Mouse (Mus musculus) lung, postnatal 0 days (tissue): ENCODE measurements around the gene Ltc4s. TPM values are rescaled to one million over a fixed set of nuclear protein-coding genes. Genes with fewer than 3 reads are reported as not detected.
A peak's percentile ranks its signal among the peaks of the same experiment; 100 is the strongest.

Experiments used
- ATAC-seq: fragments of 200-750 bp; cut with Nextera tagmentation; 2 replicates; pipeline ENCODE4 v1.8.0; 2017; ENCODE audit warnings: moderate library complexity
- DNase-seq: peaks from one replicate; pipeline ENCODE4 v3.0.0-alpha.2; 2016; ENCODE audit warnings: low spot score
- H3K27ac ChIP-seq: fragments of 300-500 bp; sonication (generic); 2 replicates; pipeline ENCODE4 v1.5.1; 2014; ENCODE audit warnings: antibody characterized with exemption, mild to moderate bottlenecking, low read length, mixed read lengths
- H3K27me3 ChIP-seq: fragments of 300-500 bp; sonication (generic); replicated peaks from 2 replicates; pipeline ENCODE4 v1.6.1; 2014; ENCODE audit warnings: low read length, mixed read lengths; ENCODE audit not compliant: insufficient read depth
- H3K36me3 ChIP-seq: fragments of 300-500 bp; sonication (generic); 2 replicates; pipeline ENCODE4 v1.6.1; 2014; ENCODE audit warnings: low read length, mixed read lengths; ENCODE audit not compliant: insufficient read depth
- H3K4me1 ChIP-seq: fragments of 300-500 bp; sonication (generic); 2 replicates; pipeline ENCODE4 v1.6.1; 2014; ENCODE audit warnings: antibody characterized with exemption, low read depth, low read length, mixed read lengths; ENCODE audit not compliant: insufficient read depth
- H3K4me2 ChIP-seq: fragments of 300-500 bp; sonication (generic); replicated peaks from 2 replicates; pipeline ENCODE4 v1.6.1; 2014; ENCODE audit warnings: low read depth, mild to moderate bottlenecking, low read length, moderate library complexity, mixed read lengths
- H3K4me3 ChIP-seq: fragments of 300-500 bp; sonication (generic); 2 replicates; pipeline ENCODE4 v1.5.1; 2014; ENCODE audit warnings: low read depth, low read length
- H3K9ac ChIP-seq: fragments of 300-500 bp; sonication (generic); replicated peaks from 2 replicates; pipeline ENCODE4 v1.6.1; 2014; ENCODE audit warnings: low read depth, mild to moderate bottlenecking
- H3K9me3 ChIP-seq: fragments of 300-500 bp; sonication (generic); 2 replicates; pipeline ENCODE4 v1.6.1; 2016; ENCODE audit warnings: low read length, mixed read lengths
- CTCF ChIP-seq: IDR thresholded peaks from 2 replicates; pipeline ENCODE4 v1.5.1; 2016; ENCODE audit warnings: antibody characterized with exemption, mild to moderate bottlenecking
- EP300 ChIP-seq: IDR thresholded peaks from 2 replicates; pipeline ENCODE4 v1.6.1; 2016; ENCODE audit warnings: antibody characterized with exemption, mild to moderate bottlenecking, control low read depth
- WGBS: fragments of 180-500 bp; shearing (Covaris S2); extraction: QIAGEN DNeasy Blood & Tissue Kit; methylation state at CpG from one replicate; pipeline ENCODE4 v1.1.7; 2014; 5-methylcytosine and 5-hydroxymethylcytosine counted together
- polyA plus RNA-seq: library from polyadenylated mRNA; unstranded; fragments of >200 nt; fragmentation: Nextera tagmentation; extraction: Ambion mirVana; gene quantifications from 2 replicates; pipeline ENCODE4 v1.2.1, GENCODE M21; 2015

The Ltc4s gene
- polyA plus RNA-seq, 1 experiment from 2014 or later = 21.9 TPM

GRCm38 (mm10) chr11:50214631-50215030 is 23.8 kb downstream of the Ltc4s start:
- 88% methylated on average over 6 of the region's 6 CpGs for WGBS
- Histone ChIP-seq H3K4me1 (peaks cover 18% of the 10 kb centered on the region; the same call in 1 of the 2 replicates), H3K9me3 (no peaks in the 10 kb centered on the region), H3K36me3 (no peaks in the 10 kb centered on the region), H3K4me3 (no peak overlapping the region), H3K27me3 (no peaks in the 10 kb centered on the region), H3K4me2 (no peak overlapping the region), H3K27ac (no peak overlapping the region), H3K9ac (no peak overlapping the region)
- no peak for DNase-seq
- TF ChIP-seq EP300 (no peak), CTCF (peak; percentile 14; the same call in 1 of the 2 replicates)
- ATAC-seq = no peak

DNA sequence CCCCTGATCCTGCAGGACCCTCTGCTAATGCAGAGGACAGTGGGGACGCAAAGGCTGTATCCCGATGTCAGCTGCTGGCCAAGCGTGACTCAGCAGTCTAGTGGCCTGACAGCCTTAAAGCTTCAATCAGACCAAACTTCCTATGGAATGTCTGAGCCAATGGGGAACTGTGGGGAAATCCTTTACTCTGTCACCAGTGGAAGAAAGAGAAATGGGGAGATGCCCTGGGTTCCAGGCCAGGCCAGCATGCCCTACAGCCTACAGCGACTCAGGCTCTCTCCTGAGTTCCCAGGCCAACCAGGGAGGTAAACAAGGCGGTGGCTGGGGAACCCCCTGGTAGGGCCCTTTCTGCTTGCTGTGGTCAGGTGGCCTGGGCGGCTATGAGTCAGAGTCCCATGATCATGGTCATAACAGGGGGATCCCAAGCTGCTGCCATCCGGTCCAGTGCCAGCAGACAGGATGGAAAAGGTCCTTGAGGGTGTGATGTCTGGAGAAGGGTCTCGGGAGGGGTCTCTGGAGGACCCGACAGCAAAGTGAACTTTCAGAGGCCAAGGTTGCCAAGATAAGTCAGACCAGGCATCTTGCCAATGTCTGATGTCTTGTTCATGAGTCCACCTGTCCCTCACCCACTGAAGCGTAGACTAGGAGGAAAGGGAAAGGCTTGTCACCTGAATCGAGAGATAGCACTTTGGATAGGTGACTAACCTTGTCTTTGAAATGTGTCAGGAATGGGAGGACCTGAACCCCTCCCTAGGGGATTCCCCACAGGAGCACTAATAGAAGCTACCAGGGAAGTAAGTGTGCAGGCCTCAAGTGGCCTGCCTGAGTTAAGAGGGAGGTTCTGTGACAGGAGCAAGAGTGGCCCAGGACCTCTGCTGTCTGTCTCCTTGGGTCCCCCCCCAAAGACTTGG is 25.3 kb downstream of the Ltc4s start:
- DNase-seq (peak; percentile 91), ATAC-seq (peak; percentile 58)
- TF ChIP-seq EP300 (no peak; the same call in none of the 2 replicates), CTCF (no peak)
- WGBS = 35% methylated on average over 11 of the region's 11 CpGs
- H3K27ac ChIP-seq = peak overlapping the region; percentile 66
- H3K36me3 ChIP-seq = 0 out of 2 replicates have a peak, but pooled peaks cover 3% of the 10 kb centered on the region
- H3K9me3 ChIP-seq = no peaks in the 10 kb centered on the region
- peaks cover 25% of the 10 kb centered on the region; the same call in 1 of the 2 replicates for H3K4me1 ChIP-seq
- H3K4me3 ChIP-seq = no peak overlapping the region
- no peak overlapping the region for H3K9ac ChIP-seq
- no peaks in the 10 kb centered on the region for H3K27me3 ChIP-seq
- no peak overlapping the region for H3K4me2 ChIP-seq

GRCm38 (mm10) chr11:50212060-50212739 is 26.2 kb downstream of the Ltc4s start:
- Histone ChIP-seq H3K27ac (peak overlapping the region; percentile 66), H3K4me3 (no peak overlapping the region), H3K4me2 (no peak overlapping the region), H3K9ac (no peak overlapping the region), H3K9me3 (no peaks in the 10 kb centered on the region), H3K27me3 (no peaks in the 10 kb centered on the region), H3K4me1 (peaks cover 25% of the 10 kb centered on the region; the same call in 1 of the 2 replicates), H3K36me3 (peaks cover 10% of the 10 kb centered on the region)
- ATAC-seq (no peak), DNase-seq (no peak)
- TF ChIP-seq CTCF (no peak), EP300 (no peak)
- 64% methylated on average over 3 of the region's 3 CpGs for WGBS

DNA sequence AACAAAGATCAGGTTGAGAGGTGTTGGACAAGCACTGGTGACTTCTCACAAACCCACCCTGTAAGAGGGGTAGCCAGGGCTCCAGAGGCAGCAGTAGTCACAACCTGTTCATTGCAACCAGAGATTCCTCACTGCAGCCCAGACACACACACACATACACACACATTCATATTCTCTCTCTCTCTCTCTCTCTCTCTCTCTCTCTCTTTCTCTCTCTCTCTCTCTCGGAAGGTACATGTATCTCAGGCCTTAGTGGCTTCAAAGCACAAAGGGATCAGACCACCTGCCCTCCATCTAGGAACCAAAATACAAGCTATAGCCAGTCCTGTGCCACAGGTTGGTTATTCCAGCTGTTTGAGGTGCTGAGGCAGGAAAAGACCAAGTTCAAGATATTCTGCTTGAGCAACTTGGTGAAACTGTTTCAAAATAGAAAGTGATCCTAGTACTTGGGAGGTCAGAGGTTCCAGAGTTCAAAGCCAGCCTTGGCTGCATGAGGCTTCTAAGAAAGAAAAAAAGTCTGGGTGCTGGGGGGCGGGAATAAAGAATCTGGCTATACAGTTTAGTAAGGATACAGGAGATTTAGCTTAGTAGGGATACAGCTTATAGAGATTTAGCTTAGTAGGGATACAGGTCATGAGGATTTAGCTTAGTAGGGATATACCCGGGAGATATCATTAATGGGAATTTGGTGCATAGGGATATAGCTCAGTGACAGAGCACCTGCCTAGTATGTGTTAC is 26.9 kb downstream of the Ltc4s start:
- ATAC-seq (no peak), DNase-seq (no peak)
- Histone ChIP-seq H3K36me3 (peaks cover 17% of the 10 kb centered on the region), H3K9ac (peak overlapping the region; percentile 100; the same call in 1 of the 2 replicates), H3K27ac (peak overlapping the region; percentile 100; the same call in 1 of the 2 replicates), H3K27me3 (no peaks in the 10 kb centered on the region), H3K9me3 (no peaks in the 10 kb centered on the region), H3K4me2 (peak overlapping the region; percentile 62), H3K4me1 (peaks cover 25% of the 10 kb centered on the region; the same call in 1 of the 2 replicates), H3K4me3 (peak overlapping the region; percentile 99; the same call in 1 of the 2 replicates)
- 97% methylated on average over 3 of the region's 3 CpGs for WGBS
- TF ChIP-seq EP300 (no peak), CTCF (no peak)

DNA sequence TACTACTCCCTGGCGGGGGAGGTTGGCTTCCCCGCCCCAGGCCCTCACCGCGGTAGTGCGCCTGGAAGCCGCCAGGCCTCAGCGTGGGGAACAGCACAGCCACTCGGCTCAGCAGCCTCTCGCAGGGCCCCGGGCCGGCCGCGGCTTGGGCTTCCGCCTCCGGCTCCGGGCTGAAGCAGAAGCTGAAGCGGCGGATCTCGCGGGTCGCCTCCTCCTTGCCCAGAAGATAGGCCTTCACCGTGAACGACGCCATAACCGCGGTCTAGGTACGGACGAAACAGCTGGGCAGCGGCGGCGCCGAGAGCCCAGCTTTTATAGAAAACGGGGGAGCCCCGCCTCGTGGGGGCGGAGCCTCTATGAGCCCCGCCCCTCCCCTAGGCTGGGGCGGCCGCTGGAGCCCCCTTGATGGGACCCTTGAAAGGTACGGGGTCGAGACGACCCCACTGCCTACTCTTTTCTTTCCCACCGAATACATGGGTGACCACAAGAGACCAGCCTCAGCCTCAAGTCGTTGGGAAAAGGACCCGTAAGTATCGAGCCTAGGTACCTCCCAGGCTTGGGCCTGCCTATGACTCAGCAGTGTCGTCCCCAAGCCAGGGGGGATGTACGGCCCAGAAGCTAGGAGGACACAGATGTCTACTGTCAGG is 27.8 kb downstream of the Ltc4s start, which contains the start of the genes Sqstm1 and Mgat4b:
Gene Sqstm1 (minus strand): TSS at position 323 of the 647 bp plus-strand sequence.
Gene Mgat4b (plus strand): TSS at position 386 of the 647 bp plus-strand sequence.
- ATAC-seq (peak; percentile 60), DNase-seq (peak; percentile 83)
- Histone ChIP-seq H3K27me3 (no peaks in the 10 kb centered on the region), H3K27ac (peak within 1 kb of the TSS; percentile 100), H3K36me3 (peaks cover 25% of the 10 kb centered on the region), H3K4me3 (peak within 1 kb of the TSS; percentile 99), H3K4me1 (peaks cover 22% of the 10 kb centered on the region; the same call in 1 of the 2 replicates), H3K4me2 (peak within 1 kb of the TSS; percentile 62), H3K9me3 (no peaks in the 10 kb centered on the region), H3K9ac (peak within 1 kb of the TSS; percentile 100)
- under 1% methylated on average over 47 of the region's 48 CpGs for WGBS
- peak; percentile 33; the same call in 1 of the 2 replicates for TF ChIP-seq CTCF
- no peak for TF ChIP-seq EP300
